Mouse (Mus musculus) brown adipose tissue, adult 24 weeks (tissue): ENCODE results near the gene Gas8. TPM values are rescaled to one million over a fixed set of nuclear protein-coding genes. Genes with fewer than 3 reads are reported as not detected.
"Not testable (repeated sequence)": the region's sequence is repeated elsewhere in the genome, so short reads cannot be mapped to it uniquely, and the experiment has no call there.

Source experiments
- H3K27ac ChIP-seq: fragments of 200-500 bp; replicated peaks from 2 replicates; pipeline ENCODE4 v1.5.1; 2012; ENCODE audit warnings: low read depth, mild to moderate bottlenecking, low read length
- H3K4me1 ChIP-seq: fragments of 200-500 bp; 2 replicates; pipeline ENCODE4 v1.6.1; 2012; ENCODE audit warnings: low read length, mixed read lengths; ENCODE audit not compliant: control insufficient read depth, insufficient read depth, insufficient read length
- H3K4me3 ChIP-seq: fragments of 200-500 bp; 2 replicates; pipeline ENCODE4 v1.5.1; 2012; ENCODE audit warnings: low read depth, mild to moderate bottlenecking, low read length, moderate library complexity; ENCODE audit not compliant: insufficient read depth
- polyA plus RNA-seq: library from polyadenylated mRNA; stranded (reverse); fragments of >200 nt; gene quantifications from 2 replicates; pipeline ENCODE4 v1.2.4, GENCODE M21; 2012; ENCODE audit not compliant: missing spikeins, insufficient read depth, insufficient read length

Gene Gas8
- polyA plus RNA-seq, 1 experiment: 2.1 TPM

GRCm38 (mm10) chr8:123564221-123564620, 45.6 kb downstream of the Gas8 start:
- not testable (repeated sequence) for H3K4me3 ChIP-seq, H3K4me1 ChIP-seq, H3K27ac ChIP-seq

GRCm38 (mm10) chr8:123575386-123575785, 56.8 kb downstream of the Gas8 start:
- not testable (repeated sequence) for H3K27ac ChIP-seq, H3K4me3 ChIP-seq, H3K4me1 ChIP-seq

Other genes starting within 250 kb of the Gas8 start
- not detected in 2 replicates for gene Fanca, start 200.3 kb upstream of the Gas8 start, polyA plus RNA-seq
- gene Spire2, start 186.1 kb upstream of the Gas8 start, polyA plus RNA-seq: not detected in 2 replicates
- 203 and 244 TPM in 2 replicates for gene Tcf25, start 145.1 kb upstream of the Gas8 start, polyA plus RNA-seq
- gene Mc1r, start 111.7 kb upstream of the Gas8 start, polyA plus RNA-seq: not detected in 2 replicates
- gene Tubb3, start 107.4 kb upstream of the Gas8 start, polyA plus RNA-seq: 0.75 TPM in 1 of 2 replicates, not detected in the other
- gene Def8, start 95.3 kb upstream of the Gas8 start, polyA plus RNA-seq: 14.4 and 15.7 TPM in 2 replicates
- 32.8 and 41.6 TPM in 2 replicates for gene Afg3l1, start 40.9 kb upstream of the Gas8 start, polyA plus RNA-seq
- not detected in 2 replicates for gene Dbndd1, start 3.4 kb upstream of the Gas8 start, polyA plus RNA-seq
- gene Rhou, start 135.1 kb downstream of the Gas8 start, polyA plus RNA-seq: 14.6 and 17.3 TPM in 2 replicates